Mouse (Mus musculus) limb, embryonic 11.5 days (tissue): Measurements from ENCODE around the gene Tnfsf10. TPM values are rescaled to one million over a fixed set of nuclear protein-coding genes. Genes with fewer than 3 reads are reported as not detected.

Experiments
- ATAC-seq: fragments of 200-750 bp; cut with Nextera tagmentation; 2 replicates; pipeline ENCODE4 v1.8.0; 2017; ENCODE audit warnings: low read depth; ENCODE audit not compliant: insufficient number of reproducible peaks, low FRiP score, low TSS enrichment
- DNase-seq: peaks from one replicate; pipeline ENCODE4 v3.0.0-alpha.2; 2015; ENCODE audit warnings: low spot score
- H3K27ac ChIP-seq: fragments of 300-500 bp; sonication (generic); replicated peaks from 2 replicates; pipeline ENCODE4 v1.5.1; 2014; ENCODE audit warnings: low read depth, mild to moderate bottlenecking, low read length
- H3K27me3 ChIP-seq: fragments of 300-500 bp; sonication (generic); 2 replicates; pipeline ENCODE4 v1.6.1; 2014; ENCODE audit warnings: mild to moderate bottlenecking, low read length, mixed read lengths; ENCODE audit not compliant: control insufficient read depth, insufficient read depth
- H3K36me3 ChIP-seq: fragments of 300-500 bp; sonication (generic); 2 replicates; pipeline ENCODE4 v1.6.1; 2014; ENCODE audit warnings: mild to moderate bottlenecking, low read length, moderate library complexity, mixed read lengths; ENCODE audit not compliant: control insufficient read depth, insufficient read depth
- H3K4me1 ChIP-seq: fragments of 300-500 bp; sonication (generic); 2 replicates; pipeline ENCODE4 v1.6.1; 2014; ENCODE audit warnings: low read length, mixed read lengths; ENCODE audit not compliant: control insufficient read depth, insufficient read depth
- H3K4me2 ChIP-seq: fragments of 300-500 bp; sonication (generic); 2 replicates; pipeline ENCODE4 v1.6.1; 2014; ENCODE audit warnings: low read depth, mild to moderate bottlenecking, moderate library complexity; ENCODE audit not compliant: severe bottlenecking
- H3K4me3 ChIP-seq: fragments of 300-500 bp; sonication (generic); 2 replicates; pipeline ENCODE4 v1.5.1; 2014; ENCODE audit warnings: low read depth, low read length
- H3K9ac ChIP-seq: fragments of 300-500 bp; sonication (generic); 2 replicates; pipeline ENCODE4 v1.6.1; 2014; ENCODE audit warnings: mild to moderate bottlenecking, low read length
- H3K9me3 ChIP-seq: fragments of 300-500 bp; sonication (generic); 2 replicates; pipeline ENCODE4 v1.6.1; 2016; ENCODE audit warnings: low read length; ENCODE audit not compliant: control insufficient read depth
- WGBS: fragments of 180-500 bp; shearing (Covaris S2); extraction: QIAGEN DNeasy Blood & Tissue Kit; methylation state at CpG from one replicate; pipeline ENCODE4 v1.1.7; 2014; 5-methylcytosine and 5-hydroxymethylcytosine counted together
- polyA plus RNA-seq: library from polyadenylated mRNA; unstranded; fragments of >200 nt; fragmentation: Nextera tagmentation; extraction: Ambion mirVana; gene quantifications from 2 replicates; pipeline ENCODE4 v1.2.1, GENCODE M21; 2014

Tnfsf10 gene
- polyA plus RNA-seq, 1 experiment from 2014 or later: 0.04 TPM

- Histone ChIP-seq H3K27ac (no peak overlapping the region), H3K4me3 (no peak overlapping the region), H3K9ac (no peak overlapping the region), H3K4me1 (no peaks in the 10 kb centered on the region), H3K4me2 (no peak overlapping the region), H3K9me3 (no peaks in the 10 kb centered on the region), H3K36me3 (no peaks in the 10 kb centered on the region), H3K27me3 (no peaks in the 10 kb centered on the region)
- ATAC-seq (no peak), DNase-seq (no peak)
- WGBS: 84% methylated on average over 5 of the region's 5 CpGs
Observed at GRCm38 (mm10) chr3:27340757-27341156, 23.9 kb downstream of the Tnfsf10 start.

DNA sequence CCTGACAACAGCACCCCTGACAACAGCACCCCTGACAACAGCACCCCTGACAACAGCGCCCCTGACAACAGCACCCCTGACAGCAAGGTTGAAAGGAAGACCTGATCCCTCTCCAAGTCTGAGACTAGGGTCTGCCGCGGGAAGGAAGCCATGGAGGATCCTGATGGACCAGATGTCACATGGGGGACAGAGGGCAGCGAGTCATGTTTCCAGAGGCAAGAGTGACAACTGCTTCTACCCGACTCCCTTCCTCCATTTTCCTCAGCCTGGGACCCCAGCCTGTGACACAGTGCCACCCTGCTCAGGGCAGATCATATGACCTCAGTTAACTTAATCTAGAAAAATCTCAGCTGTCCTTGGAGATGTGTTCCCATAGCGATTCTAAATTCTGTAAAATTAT, 25.6 kb downstream of the Tnfsf10 start:
- WGBS: 63% methylated on average over 6 of the region's 6 CpGs
- Histone ChIP-seq H3K27ac (no peak overlapping the region), H3K27me3 (no peaks in the 10 kb centered on the region), H3K4me2 (no peak overlapping the region), H3K9me3 (no peaks in the 10 kb centered on the region), H3K9ac (no peak overlapping the region), H3K36me3 (no peaks in the 10 kb centered on the region), H3K4me1 (no peaks in the 10 kb centered on the region), H3K4me3 (no peak overlapping the region)
- DNase-seq: no peak
- no peak for ATAC-seq

DNA sequence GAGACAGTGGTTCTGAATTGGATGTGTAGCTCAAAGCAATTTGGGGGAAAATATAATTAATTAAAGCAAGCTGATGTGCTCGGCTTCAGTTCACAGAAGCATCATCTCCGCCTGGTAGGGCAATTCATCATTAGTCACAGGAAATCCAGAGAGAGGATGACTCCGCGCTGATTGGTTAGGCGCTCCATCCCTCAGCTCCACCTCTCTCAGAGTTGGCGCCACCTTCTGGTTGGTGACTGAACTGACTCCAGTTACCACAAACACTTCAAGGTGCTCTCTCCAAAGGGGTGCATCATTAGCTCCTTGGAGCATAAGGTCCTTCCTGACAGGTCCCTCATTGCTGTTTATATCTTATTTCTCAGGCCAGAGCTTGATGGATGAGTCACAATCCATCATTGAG, 28.7 kb downstream of the Tnfsf10 start:
- 51% methylated on average over 6 of the region's 6 CpGs for WGBS
- no peaks in the 10 kb centered on the region for H3K36me3 ChIP-seq
- H3K9ac ChIP-seq: no peak overlapping the region
- H3K4me1 ChIP-seq: no peaks in the 10 kb centered on the region
- no peak overlapping the region for H3K27ac ChIP-seq
- H3K9me3 ChIP-seq: no peaks in the 10 kb centered on the region
- H3K4me2 ChIP-seq: no peak overlapping the region
- no peak overlapping the region for H3K4me3 ChIP-seq
- ATAC-seq (no peak), DNase-seq (peak; percentile 24)
- H3K27me3 ChIP-seq: no peaks in the 10 kb centered on the region

DNA sequence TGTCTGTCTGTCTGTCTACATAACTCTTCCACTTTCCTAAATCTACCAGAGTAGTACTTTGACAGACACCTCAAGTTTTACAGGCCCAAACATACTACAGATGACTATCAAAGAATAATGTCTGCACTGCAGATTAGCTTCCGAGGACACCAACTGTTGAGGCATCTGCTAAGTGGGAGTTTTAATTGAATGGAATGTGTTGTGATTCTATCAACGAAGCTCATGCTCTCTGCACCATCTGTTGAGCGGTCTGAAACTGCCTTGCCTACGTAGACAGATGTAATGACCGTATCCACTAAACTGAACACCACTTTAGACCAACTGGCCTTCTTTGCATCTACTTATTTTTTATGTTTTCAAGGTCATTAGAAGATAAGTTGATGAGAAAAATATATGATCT, 31.6 kb downstream of the Tnfsf10 start:
- Histone ChIP-seq H3K4me3 (no peak overlapping the region), H3K27me3 (no peaks in the 10 kb centered on the region), H3K36me3 (no peaks in the 10 kb centered on the region), H3K27ac (no peak overlapping the region), H3K4me1 (no peaks in the 10 kb centered on the region), H3K4me2 (no peak overlapping the region), H3K9me3 (no peaks in the 10 kb centered on the region), H3K9ac (no peak overlapping the region)
- DNase-seq (no peak), ATAC-seq (no peak)
- WGBS: 81% methylated on average over 5 of the region's 5 CpGs

DNA sequence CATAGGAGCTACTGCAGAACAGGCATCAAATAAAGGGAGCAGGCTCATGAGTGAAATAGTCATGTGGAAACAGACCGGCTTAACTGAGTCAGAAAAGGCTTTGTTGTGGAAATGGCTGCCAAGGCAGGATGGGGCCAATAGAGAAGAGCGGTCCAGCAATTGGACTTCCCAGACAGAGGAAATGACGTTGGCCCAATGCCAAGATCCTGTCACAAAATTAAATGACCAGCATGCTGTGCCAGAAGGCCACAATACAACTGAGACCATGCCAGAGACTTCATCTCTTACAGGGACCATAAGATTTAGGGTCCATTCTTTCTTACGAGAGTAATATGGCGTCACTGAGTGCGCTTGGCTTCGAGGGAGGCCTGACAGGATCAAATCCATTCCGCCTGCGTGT, 34.3 kb downstream of the Tnfsf10 start:
- H3K4me1 ChIP-seq: no peaks in the 10 kb centered on the region
- no peak overlapping the region for H3K9ac ChIP-seq
- H3K27me3 ChIP-seq: no peaks in the 10 kb centered on the region
- H3K4me3 ChIP-seq: no peak overlapping the region
- no peaks in the 10 kb centered on the region for H3K36me3 ChIP-seq
- no peak overlapping the region for H3K27ac ChIP-seq
- DNase-seq: no peak
- no peak for ATAC-seq
- no peaks in the 10 kb centered on the region for H3K9me3 ChIP-seq
- 85% methylated on average over 9 of the region's 9 CpGs for whole genome bisulfite sequencing
- H3K4me2 ChIP-seq: no peak overlapping the region

DNA sequence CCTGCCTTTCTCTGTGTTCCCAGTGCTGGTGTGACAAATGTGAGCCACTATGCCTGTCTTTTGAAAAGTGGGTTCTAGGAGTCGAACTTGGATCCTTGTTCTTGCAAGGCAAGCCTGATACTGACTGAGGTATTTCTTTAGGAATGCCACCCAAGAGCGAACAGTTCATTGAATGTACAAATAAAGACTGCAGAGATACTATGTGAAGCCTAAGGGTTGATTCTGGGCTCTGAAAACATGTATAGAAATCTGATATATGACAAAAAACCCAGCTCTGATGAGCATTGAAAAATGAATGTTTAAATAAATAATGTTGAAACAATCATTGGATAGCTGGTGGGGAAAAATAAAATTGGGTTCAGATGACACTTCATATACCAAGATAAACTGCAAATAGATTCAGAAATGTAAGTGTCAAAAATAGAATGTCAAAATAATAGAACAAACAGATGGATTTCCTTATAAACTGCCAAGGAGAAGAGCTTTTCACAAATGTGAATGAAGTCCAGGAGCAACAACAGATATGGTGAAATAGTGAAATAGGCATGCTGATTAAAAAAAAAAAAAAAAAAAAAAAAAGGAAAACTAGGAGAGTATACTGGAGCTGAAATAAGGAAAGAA, 42.4 kb downstream of the Tnfsf10 start:
- no peaks in the 10 kb centered on the region for H3K4me1 ChIP-seq
- no peak overlapping the region for H3K9ac ChIP-seq
- WGBS: 95% methylated on average over 2 of the region's 2 CpGs
- peak; percentile 13 for DNase-seq
- H3K36me3 ChIP-seq: no peaks in the 10 kb centered on the region
- no peak overlapping the region for H3K27ac ChIP-seq
- H3K4me2 ChIP-seq: no peak overlapping the region
- ATAC-seq: no peak
- H3K27me3 ChIP-seq: no peaks in the 10 kb centered on the region
- no peak overlapping the region for H3K4me3 ChIP-seq
- no peaks in the 10 kb centered on the region for H3K9me3 ChIP-seq

DNA sequence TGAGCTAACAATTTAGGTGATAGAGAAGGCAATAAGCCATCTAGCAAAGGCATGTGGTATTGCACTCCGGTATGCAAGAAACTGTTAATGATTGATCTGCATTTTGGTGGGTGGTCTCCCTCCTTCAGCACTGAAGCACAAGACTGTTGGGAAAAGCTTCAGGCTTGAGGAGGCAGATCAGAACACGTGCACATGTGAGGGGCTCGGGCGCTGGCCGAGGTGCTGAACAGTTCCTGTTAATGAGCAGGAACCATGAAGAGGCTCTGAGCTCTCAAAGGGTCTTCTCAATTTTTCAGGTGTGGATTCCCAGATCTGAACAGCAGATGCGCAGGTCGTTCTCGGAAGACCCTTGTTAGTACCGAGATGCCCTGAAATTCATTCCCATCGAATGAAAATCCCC, 53.3 kb downstream of the Tnfsf10 start:
- Histone ChIP-seq H3K4me3 (no peak overlapping the region), H3K4me2 (no peak overlapping the region), H3K27me3 (peaks cover 41% of the 10 kb centered on the region), H3K36me3 (no peaks in the 10 kb centered on the region), H3K9me3 (no peaks in the 10 kb centered on the region), H3K9ac (no peak overlapping the region), H3K4me1 (peaks cover 7% of the 10 kb centered on the region; the same call in 1 of the 2 replicates), H3K27ac (no peak overlapping the region)
- ATAC-seq (no peak), DNase-seq (peak; percentile 89)
- 4% methylated on average over 10 of the region's 10 CpGs for WGBS

GRCm38 (mm10) chr3:27370582-27371275, 53.9 kb downstream of the Tnfsf10 start:
- ATAC-seq: no peak
- no peaks in the 10 kb centered on the region for H3K36me3 ChIP-seq
- H3K27ac ChIP-seq: no peak overlapping the region
- no peak overlapping the region for H3K4me2 ChIP-seq
- H3K27me3 ChIP-seq: peaks cover 41% of the 10 kb centered on the region
- DNase-seq: no peak
- WGBS: 3% methylated on average over 20 of the region's 20 CpGs
- H3K9me3 ChIP-seq: no peaks in the 10 kb centered on the region
- H3K9ac ChIP-seq: no peak overlapping the region
- peaks cover 7% of the 10 kb centered on the region; the same call in 1 of the 2 replicates for H3K4me1 ChIP-seq
- H3K4me3 ChIP-seq: no peak overlapping the region
